In genomic region chr5:147896501-147896900, GRCm38 (mm10) we compare ENCODE assay signal across 6 mouse cellular contexts. TPM values are rescaled to one million over a fixed set of nuclear protein-coding genes. Genes with fewer than 3 reads are reported as not detected.
DNase-seq lines count a peak whose midpoint lies in the region; TF ChIP-seq lines count a peak whose summit lies in the region.
"Not testable (repeated sequence)": the region's sequence is repeated elsewhere in the genome, so short reads cannot be mapped to it uniquely, and the experiment has no call there.

No protein-coding gene starts in this region.

- H3K9me3 ChIP-seq in ES-E14 (ENCODE audit: control insufficient read depth, insufficient read depth, low read depth, low read length), result not testable (repeated sequence)

- peak; percentile 45 for DNase-seq in 3134 (ENCODE audit: extremely low read depth, insufficient read length, low spot score)
- DNase-seq in CD4-positive helper T cell, adult 2 months (ENCODE audit: low read depth, low spot score), result peak; percentile 52
- not testable (repeated sequence) for DNase-seq in ES-E14 (ENCODE audit: low read depth, low spot score)
- DNase-seq in R1 (ENCODE audit: low read depth, low spot score), result peak; percentile 38
- peak; percentile 66 for DNase-seq in induced T-regulatory cell, adult 2 months (ENCODE audit: low read depth)

- WGBS in small intestine, adult 2 months, result 35% methylated on average over 4 of the region's 4 CpGs

- TF ChIP-seq CTCF in small intestine, adult 2 months (IDR thresholded peaks at IDR 0.05; ENCODE audit: extremely low read depth, insufficient read length, insufficient replicate concordance, low read depth, low read length), result not testable (repeated sequence)

- not testable (repeated sequence) for H3K4me3 ChIP-seq in ES-E14 (ENCODE audit: insufficient read depth in 1 of 2, low read depth in 1 of 2, low read length in 2 of 2, poor library complexity in 1 of 2, severe bottlenecking in 1 of 2); small intestine, adult 2 months (ENCODE audit: low read depth, low read length)

- peaks cover 3 to 36% of the 10 kb centered on the region in 2 experiments; a peak in 2 of 4 replicates for H3K4me1 ChIP-seq in ES-E14 (ENCODE audit: control insufficient read depth in 2 of 2, insufficient read depth in 2 of 2, low read length in 2 of 2, poor library complexity in 1 of 2)
- H3K4me1 ChIP-seq in small intestine, adult 2 months (ENCODE audit: control insufficient read depth, insufficient read depth, insufficient read length, low read length), result peaks cover 14% of the 10 kb centered on the region; the same call in 1 of the 2 replicates

- H3K36me3 ChIP-seq in ES-E14 (ENCODE audit: control insufficient read depth, insufficient read depth, low read length, poor library complexity, severe bottlenecking); small intestine, adult 2 months (ENCODE audit: control insufficient read depth, insufficient read depth, low read length): not testable (repeated sequence)

- H3K9ac ChIP-seq in ES-E14 (ENCODE audit: insufficient read depth, low read depth, low read length, poor library complexity, severe bottlenecking), result not testable (repeated sequence)

- not testable (repeated sequence) for H3K27me3 ChIP-seq in small intestine, adult 2 months (ENCODE audit: control insufficient read depth, insufficient read depth, low read length)

- TF ChIP-seq POLR2A in small intestine, adult 2 months (IDR thresholded peaks at IDR 0.05; ENCODE audit: low read depth, low read length), result not testable (repeated sequence)

- not testable (repeated sequence) for H3K27ac ChIP-seq in ES-E14 (ENCODE audit: insufficient read depth, low read depth, low read length, poor library complexity, severe bottlenecking)
- H3K27ac ChIP-seq in small intestine, adult 2 months (ENCODE audit: insufficient read depth, low read depth, low read length), result peak overlapping the region; percentile 32; the same call in 1 of the 2 replicates

- in situ Hi-C loops in ES-E14 (cut with MboI; ENCODE audit: low sequenced_read_pairs in 2 of 2, unreplicated experiment in 2 of 2), result not testable (repeated sequence)

TF ChIP-seq in ES-E14, 5 proteins besides CTCF, POLR2A, EP300 and RAD21:
- TF ChIP-seq MAFK (IDR thresholded peaks at IDR 0.05; ENCODE audit: insufficient read depth, low read depth, low read length), result 0 out of 2 replicates have a peak, but pooled peaks have one; percentile 24

RNA-seq across cellular contexts. Expression of gene Slc46a3, which starts 1.9 kb away (rescaled TPM):
- total RNA-seq in ES-E14 (2012; rRNA removed), result 4.1 and 7.0 TPM in 2 replicates
- polyA plus RNA-seq in small intestine, adult 2 months (2012; rRNA removed), result 83.8 and 259 TPM in 2 replicates

RNA-seq across cellular contexts. Expression of gene Pomp, which starts 36.2 kb away (rescaled TPM):
- total RNA-seq in ES-E14 (2012; rRNA removed), result 97.3 and 165 TPM in 2 replicates
- polyA plus RNA-seq in small intestine, adult 2 months (2012; rRNA removed), result 8.8 and 18.7 TPM in 2 replicates
